Mouse (Mus musculus) cerebellum, postnatal 25 days (tissue): ENCODE data around the gene Pltp.
A peak's percentile ranks its signal among the peaks of the same experiment; 100 is the strongest.
"Not testable (repeated sequence)": the region's sequence is repeated elsewhere in the genome, so short reads cannot be mapped to it uniquely, and the experiment has no call there.

ENCODE experiments used
- DNase-seq, 2 experiments: peaks; one replicate each; pipeline ENCODE4 v3.0.0; 2021; ENCODE audit warnings: mixed read lengths in 2 of 2

Pltp gene

GRCm38 (mm10) chr2:164878509-164879227 is 21.2 kb upstream of the Pltp start:
- peak; percentile 69 to 77 for DNase-seq

GRCm38 (mm10) chr2:164877376-164878215 is 20.1 kb upstream of the Pltp start:
- DNase-seq, result not testable (repeated sequence)

GRCm38 (mm10) chr2:164875648-164876047 is 18.1 kb upstream of the Pltp start:
- DNase-seq, result not testable (repeated sequence)

- no peak for DNase-seq
These were observed 16.8 kb upstream of the Pltp start for GRCm38 (mm10) chr2:164874239-164874769.

- DNase-seq, result no peak
These were observed 16.1 kb upstream of the Pltp start for GRCm38 (mm10) chr2:164873621-164874020.

GRCm38 (mm10) chr2:164871602-164872303 is 14.2 kb upstream of the Pltp start:
- no peak for DNase-seq

- DNase-seq, result no peak
These were observed 11.0 kb upstream of the Pltp start for GRCm38 (mm10) chr2:164868491-164868890.

- DNase-seq, result no peak
These were observed 10.1 kb upstream of the Pltp start for GRCm38 (mm10) chr2:164867566-164867965.

- no peak for DNase-seq
These were observed 9.4 kb upstream of the Pltp start for GRCm38 (mm10) chr2:164866741-164867551.

- no peak for DNase-seq
These were observed 7.1 kb upstream of the Pltp start for GRCm38 (mm10) chr2:164864593-164864992.

- not testable (repeated sequence) for DNase-seq
These were observed 5.9 kb upstream of the Pltp start for GRCm38 (mm10) chr2:164863411-164863810.

GRCm38 (mm10) chr2:164862179-164862861 is 4.8 kb upstream of the Pltp start:
- DNase-seq, result no peak

GRCm38 (mm10) chr2:164861094-164861493 is 3.6 kb upstream of the Pltp start:
- DNase-seq, result no peak

GRCm38 (mm10) chr2:164859640-164860432 is 2.3 kb upstream of the Pltp start:
- DNase-seq, result no peak

GRCm38 (mm10) chr2:164859155-164859554 is 1.6 kb upstream of the Pltp start:
- DNase-seq, result no peak

GRCm38 (mm10) chr2:164857842-164858553 is 487 bp upstream of the Pltp start:
- no peak for DNase-seq

GRCm38 (mm10) chr2:164856309-164857100 is 1.0 kb downstream of the Pltp start:
- DNase-seq, result peak; percentile 37 to 61

GRCm38 (mm10) chr2:164855572-164855971 is 1.9 kb downstream of the Pltp start:
- not testable (repeated sequence) for DNase-seq

GRCm38 (mm10) chr2:164850061-164850460 is 7.5 kb downstream of the Pltp start:
- no peak for DNase-seq
